Mouse (Mus musculus): ENCODE measurements at regions not wholly inside any gene's neighbourhood (a gene's known extent, or its start where the extent isn't known, plus 50 kb on each side); places are given as distances from the start of the nearest gene placed in this dataset.

DNA sequence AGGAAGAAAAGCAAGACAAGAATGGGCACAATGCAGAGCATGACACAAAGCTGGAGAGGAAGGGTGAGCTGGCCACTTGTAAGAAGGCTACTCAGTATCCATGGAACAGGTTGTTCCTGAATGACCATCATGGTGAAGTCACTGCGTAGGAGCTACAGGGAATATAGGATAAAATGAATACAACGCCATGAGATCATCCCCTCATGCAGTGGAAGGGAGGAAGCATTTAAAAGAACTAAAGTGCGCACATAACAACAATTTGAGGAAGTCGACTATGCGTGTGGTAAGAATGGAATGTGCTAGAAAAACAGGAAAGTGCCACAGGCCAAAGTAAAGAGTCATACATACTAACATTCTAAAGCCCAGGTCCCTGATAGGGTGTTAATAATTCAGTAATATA lies 246.4 kb upstream of the Klf6 start:
- WGBS = 83% methylated on average over 5 of the region's 5 CpGs
- Histone ChIP-seq H3K4me3 (ENCODE audit: low read length) (no peak overlapping the region), H3K27ac (ENCODE audit: low read depth, low read length) (no peak overlapping the region), H3K9me3 (ENCODE audit: control insufficient read depth, low read length) (no peaks in the 10 kb centered on the region), H3K4me2 (replicated peaks; ENCODE audit: low read depth, low read length) (no peak overlapping the region), H3K9ac (ENCODE audit: low read depth, low read length) (no peak overlapping the region), H3K27me3 (ENCODE audit: control insufficient read depth, insufficient read depth, low read length) (no peaks in the 10 kb centered on the region), H3K36me3 (ENCODE audit: control insufficient read depth, insufficient read depth, low read length) (no peaks in the 10 kb centered on the region), H3K4me1 (ENCODE audit: control insufficient read depth, insufficient read depth, low read length) (no peaks in the 10 kb centered on the region)
- no peak for ATAC-seq (ENCODE audit: low FRiP score, low TSS enrichment)

DNA sequence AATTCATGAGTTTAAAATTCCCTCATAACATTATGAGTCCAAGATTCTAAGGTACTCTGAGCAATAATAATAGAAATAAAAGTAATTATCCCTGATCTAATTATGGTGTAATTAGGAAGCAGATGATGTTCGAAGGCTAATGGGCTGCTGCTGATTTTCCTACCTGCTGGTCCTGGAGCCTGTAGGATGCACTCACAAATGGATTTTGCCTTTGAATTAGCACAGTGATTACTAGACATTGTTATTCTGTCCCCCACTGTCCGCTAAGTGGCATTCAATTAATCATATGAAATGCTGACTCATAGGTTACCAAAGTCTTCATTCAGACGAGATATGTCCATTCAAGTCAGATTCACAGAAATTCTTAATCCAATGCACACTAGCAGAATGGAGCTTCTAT lies 246.0 kb upstream of the Klf6 start:
- Histone ChIP-seq H3K9ac (ENCODE audit: low read depth, low read length) (no peak overlapping the region), H3K9me3 (ENCODE audit: control insufficient read depth, low read length) (no peaks in the 10 kb centered on the region), H3K27ac (ENCODE audit: low read depth, low read length) (no peak overlapping the region), H3K27me3 (ENCODE audit: control insufficient read depth, insufficient read depth, low read length) (no peaks in the 10 kb centered on the region), H3K4me1 (ENCODE audit: control insufficient read depth, insufficient read depth, low read length) (no peaks in the 10 kb centered on the region), H3K36me3 (ENCODE audit: control insufficient read depth, insufficient read depth, low read length) (no peaks in the 10 kb centered on the region), H3K4me2 (replicated peaks; ENCODE audit: low read depth, low read length) (no peak overlapping the region), H3K4me3 (ENCODE audit: low read length) (no peak overlapping the region)
- ATAC-seq (ENCODE audit: low FRiP score, low TSS enrichment) = no peak
- WGBS = 73% methylated on average over 3 of the region's 3 CpGs

DNA sequence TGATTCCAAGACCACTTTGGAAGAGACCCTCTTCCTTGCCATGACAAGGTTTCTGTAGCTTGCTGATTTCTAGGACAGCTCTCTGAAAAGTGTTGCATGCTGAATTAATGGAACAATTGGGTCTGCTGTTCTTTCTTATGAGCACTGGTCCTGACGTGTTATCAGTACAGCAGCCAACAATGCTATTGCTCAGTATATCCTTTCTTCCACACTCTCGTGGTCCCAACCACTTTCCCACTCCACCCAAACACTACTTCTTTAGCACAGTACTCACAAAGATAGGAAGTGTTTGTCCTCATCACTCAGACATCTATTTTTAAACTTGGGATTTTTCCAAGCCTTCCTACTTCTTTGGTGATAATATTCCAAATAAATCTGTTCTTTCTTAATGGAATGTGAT lies 233.2 kb upstream of the Klf6 start:
- WGBS = 75% methylated on average over 2 of the region's 2 CpGs
- Histone ChIP-seq H3K9ac (ENCODE audit: low read depth, low read length) (no peak overlapping the region), H3K4me1 (ENCODE audit: control insufficient read depth, insufficient read depth, low read length) (no peaks in the 10 kb centered on the region), H3K27ac (ENCODE audit: low read depth, low read length) (no peak overlapping the region), H3K4me3 (ENCODE audit: low read length) (no peak overlapping the region), H3K4me2 (replicated peaks; ENCODE audit: low read depth, low read length) (no peak overlapping the region), H3K27me3 (ENCODE audit: control insufficient read depth, insufficient read depth, low read length) (no peaks in the 10 kb centered on the region), H3K9me3 (ENCODE audit: control insufficient read depth, low read length) (no peaks in the 10 kb centered on the region), H3K36me3 (ENCODE audit: control insufficient read depth, insufficient read depth, low read length) (no peaks in the 10 kb centered on the region)
- ATAC-seq (ENCODE audit: low FRiP score, low TSS enrichment) = no peak

DNA sequence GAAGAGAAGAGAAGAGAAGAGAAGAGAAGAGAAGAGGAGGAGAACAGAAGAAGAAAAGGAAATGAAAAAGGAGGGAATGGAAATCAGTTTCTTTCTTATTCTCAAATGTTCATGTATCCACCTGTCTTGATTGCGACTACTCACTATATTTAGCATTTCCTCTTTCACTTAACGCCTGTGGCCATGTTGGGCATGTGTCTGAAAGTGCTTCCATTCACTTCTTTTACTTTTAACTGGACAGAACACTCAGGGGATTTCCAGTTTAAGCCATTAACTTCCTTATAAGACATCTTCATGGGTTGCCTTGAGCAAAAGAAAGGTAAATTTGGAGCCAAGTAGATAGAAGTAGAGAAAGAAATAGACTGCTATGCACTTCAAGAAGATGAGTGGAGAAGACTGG lies 226.3 kb upstream of the Klf6 start:
- Histone ChIP-seq H3K4me2 (replicated peaks; ENCODE audit: low read depth, low read length) (no peak overlapping the region), H3K4me1 (ENCODE audit: control insufficient read depth, insufficient read depth, low read length) (no peaks in the 10 kb centered on the region), H3K27me3 (ENCODE audit: control insufficient read depth, insufficient read depth, low read length) (no peaks in the 10 kb centered on the region), H3K36me3 (ENCODE audit: control insufficient read depth, insufficient read depth, low read length) (no peaks in the 10 kb centered on the region), H3K9ac (ENCODE audit: low read depth, low read length) (no peak overlapping the region), H3K9me3 (ENCODE audit: control insufficient read depth, low read length) (no peaks in the 10 kb centered on the region), H3K4me3 (ENCODE audit: low read length) (no peak overlapping the region), H3K27ac (ENCODE audit: low read depth, low read length) (no peak overlapping the region)
- 80% methylated on average over 2 of the region's 2 CpGs for WGBS
- ATAC-seq (ENCODE audit: low FRiP score, low TSS enrichment) = no peak

DNA sequence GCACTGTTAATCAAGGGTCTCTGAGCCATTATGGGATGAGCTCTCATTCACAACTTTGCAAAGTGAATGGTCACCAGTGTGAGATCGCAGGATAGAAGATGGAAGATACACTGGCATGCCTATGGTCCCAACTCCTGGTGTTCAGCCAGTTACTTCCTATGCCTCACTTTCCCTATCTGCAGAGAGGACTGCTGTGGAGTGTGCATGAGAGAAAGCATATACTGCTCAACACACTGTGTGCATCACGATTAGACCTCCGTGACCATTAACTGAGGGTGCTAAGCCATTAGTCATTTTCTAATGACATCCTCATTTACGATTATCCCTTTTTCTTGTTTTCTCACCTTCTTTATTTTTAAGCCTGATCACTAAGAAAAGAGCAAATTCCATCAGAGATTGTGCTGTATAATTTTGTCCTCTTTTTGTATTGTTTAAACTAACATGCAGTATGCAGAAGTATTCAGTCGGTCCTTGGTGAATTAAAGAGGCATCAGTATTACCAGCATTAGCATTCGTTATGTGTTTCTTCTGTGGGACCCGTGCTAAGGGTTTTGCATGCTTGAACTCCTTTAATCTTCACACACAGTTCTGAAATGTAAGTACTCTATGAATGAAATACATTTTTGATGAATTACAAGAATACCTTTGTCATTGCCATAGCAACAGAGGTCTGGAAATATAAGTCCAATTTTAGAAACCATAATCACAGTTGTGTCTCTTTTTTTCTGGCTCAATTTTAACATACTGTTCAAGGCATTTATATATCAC lies 219.4 kb upstream of the Klf6 start:
- Histone ChIP-seq H3K4me2 (replicated peaks; ENCODE audit: low read depth, low read length) (no peak overlapping the region), H3K9ac (ENCODE audit: low read depth, low read length) (no peak overlapping the region), H3K27me3 (ENCODE audit: control insufficient read depth, insufficient read depth, low read length) (no peaks in the 10 kb centered on the region), H3K4me1 (ENCODE audit: control insufficient read depth, insufficient read depth, low read length) (no peaks in the 10 kb centered on the region), H3K4me3 (ENCODE audit: low read length) (no peak overlapping the region), H3K9me3 (ENCODE audit: control insufficient read depth, low read length) (no peaks in the 10 kb centered on the region), H3K27ac (ENCODE audit: low read depth, low read length) (no peak overlapping the region), H3K36me3 (ENCODE audit: control insufficient read depth, insufficient read depth, low read length) (no peaks in the 10 kb centered on the region)
- 88% methylated on average over 7 of the region's 7 CpGs for WGBS
- no peak for ATAC-seq (ENCODE audit: low FRiP score, low TSS enrichment)

DNA sequence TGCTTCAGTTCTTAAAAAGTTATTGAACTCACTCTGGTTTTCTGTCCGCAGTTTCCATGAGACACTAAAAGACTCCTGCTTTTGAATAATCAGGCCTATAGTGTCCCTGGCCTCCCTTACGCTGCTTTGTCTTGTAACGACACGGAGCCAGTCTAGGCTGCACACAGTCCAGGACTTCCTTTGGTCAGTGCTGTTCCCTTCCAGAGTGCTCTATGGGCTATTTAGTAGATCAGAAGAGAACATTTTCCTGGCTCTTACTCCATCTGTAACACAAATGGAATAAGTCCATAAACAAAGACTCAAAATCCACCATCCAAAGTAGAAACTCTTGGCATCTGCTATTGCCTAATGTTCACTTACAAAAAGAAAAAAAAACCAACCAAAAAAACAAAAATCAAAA lies 213.0 kb upstream of the Klf6 start:
- H3K9me3 ChIP-seq (ENCODE audit: control insufficient read depth, low read length) = no peaks in the 10 kb centered on the region
- no peak overlapping the region for H3K9ac ChIP-seq (ENCODE audit: low read depth, low read length)
- WGBS = 86% methylated on average over 4 of the region's 4 CpGs
- H3K4me2 ChIP-seq (replicated peaks; ENCODE audit: low read depth, low read length) = no peak overlapping the region
- no peak overlapping the region for H3K27ac ChIP-seq (ENCODE audit: low read depth, low read length)
- no peaks in the 10 kb centered on the region for H3K4me1 ChIP-seq (ENCODE audit: control insufficient read depth, insufficient read depth, low read length)
- no peaks in the 10 kb centered on the region for H3K27me3 ChIP-seq (ENCODE audit: control insufficient read depth, insufficient read depth, low read length)
- H3K36me3 ChIP-seq (ENCODE audit: control insufficient read depth, insufficient read depth, low read length) = no peaks in the 10 kb centered on the region
- no peak overlapping the region for H3K4me3 ChIP-seq (ENCODE audit: low read length)
- ATAC-seq (ENCODE audit: low FRiP score, low TSS enrichment) = no peak

DNA sequence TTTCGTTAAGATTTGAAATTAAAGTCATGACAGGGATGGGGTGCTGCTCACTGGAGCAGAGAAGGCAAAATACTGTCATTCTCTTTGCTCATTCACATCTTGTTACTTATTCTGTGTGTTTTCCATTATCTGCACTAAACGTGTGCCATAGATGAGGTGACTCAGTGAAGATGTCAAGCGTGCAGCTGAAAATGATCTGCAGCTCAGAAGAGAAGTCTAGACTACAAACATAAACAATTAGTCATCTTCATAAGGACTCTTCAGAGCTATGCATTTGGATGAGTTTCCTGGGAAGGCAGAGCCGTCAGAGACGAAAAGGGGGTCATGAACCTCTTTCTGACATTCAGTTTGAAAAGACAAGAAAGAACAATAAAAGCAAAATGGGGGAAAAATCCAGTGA lies 203.7 kb upstream of the Klf6 start:
- H3K4me2 ChIP-seq (replicated peaks; ENCODE audit: low read depth, low read length) = no peak overlapping the region
- no peaks in the 10 kb centered on the region for H3K27me3 ChIP-seq (ENCODE audit: control insufficient read depth, insufficient read depth, low read length)
- H3K36me3 ChIP-seq (ENCODE audit: control insufficient read depth, insufficient read depth, low read length) = no peaks in the 10 kb centered on the region
- H3K9me3 ChIP-seq (ENCODE audit: control insufficient read depth, low read length) = no peaks in the 10 kb centered on the region
- no peak overlapping the region for H3K9ac ChIP-seq (ENCODE audit: low read depth, low read length)
- no peak for ATAC-seq (ENCODE audit: low FRiP score, low TSS enrichment)
- no peak overlapping the region for H3K27ac ChIP-seq (ENCODE audit: low read depth, low read length)
- no peak overlapping the region for H3K4me3 ChIP-seq (ENCODE audit: low read length)
- no peaks in the 10 kb centered on the region for H3K4me1 ChIP-seq (ENCODE audit: control insufficient read depth, insufficient read depth, low read length)
- 59% methylated on average over 5 of the region's 5 CpGs for WGBS

DNA sequence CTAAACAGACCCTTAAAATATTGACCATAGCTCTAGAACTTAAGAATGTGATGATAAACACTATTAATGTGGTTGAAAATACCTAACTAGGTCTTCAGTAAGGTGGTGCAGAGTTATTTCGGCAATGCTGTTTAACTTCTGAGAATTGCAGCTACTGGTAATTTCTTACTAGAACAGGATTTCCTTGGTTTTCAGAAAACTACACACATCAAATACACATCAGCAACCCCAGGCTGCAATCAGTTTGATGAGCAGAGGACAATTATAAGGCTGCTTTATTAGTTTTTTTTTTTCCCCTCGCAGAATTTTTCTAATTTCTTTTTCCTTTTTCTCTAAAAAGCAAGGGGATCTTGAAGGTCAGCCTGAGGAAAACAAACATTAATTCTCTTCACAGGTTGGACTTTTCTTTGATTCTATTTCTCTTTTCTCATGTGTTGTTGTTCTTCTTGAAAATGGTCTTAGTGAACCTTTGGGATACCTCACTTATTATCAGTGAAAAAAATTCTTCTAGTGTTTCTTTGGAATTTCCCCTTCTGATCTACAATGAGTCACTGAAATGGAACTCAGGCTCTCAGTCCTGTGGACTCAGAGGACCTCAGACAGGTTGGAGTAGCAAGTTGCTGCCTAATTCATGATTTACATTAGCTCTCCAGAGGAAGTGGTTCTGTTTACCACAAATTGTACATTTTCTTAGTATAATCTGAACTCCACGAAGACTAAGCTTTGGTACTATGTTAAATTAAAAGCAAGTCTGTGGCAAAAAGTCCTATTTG lies 194.9 kb upstream of the Klf6 start:
- no peak for ATAC-seq (ENCODE audit: low FRiP score, low TSS enrichment)
- H3K4me3 ChIP-seq (ENCODE audit: low read length) = no peak overlapping the region
- 80% methylated on average over 3 of the region's 3 CpGs for WGBS
- H3K27me3 ChIP-seq (ENCODE audit: control insufficient read depth, insufficient read depth, low read length) = no peaks in the 10 kb centered on the region
- no peak overlapping the region for H3K4me2 ChIP-seq (replicated peaks; ENCODE audit: low read depth, low read length)
- no peaks in the 10 kb centered on the region for H3K36me3 ChIP-seq (ENCODE audit: control insufficient read depth, insufficient read depth, low read length)
- H3K4me1 ChIP-seq (ENCODE audit: control insufficient read depth, insufficient read depth, low read length) = no peaks in the 10 kb centered on the region
- H3K9ac ChIP-seq (ENCODE audit: low read depth, low read length) = no peak overlapping the region
- no peak overlapping the region for H3K27ac ChIP-seq (ENCODE audit: low read depth, low read length)
- no peaks in the 10 kb centered on the region for H3K9me3 ChIP-seq (ENCODE audit: control insufficient read depth, low read length)

DNA sequence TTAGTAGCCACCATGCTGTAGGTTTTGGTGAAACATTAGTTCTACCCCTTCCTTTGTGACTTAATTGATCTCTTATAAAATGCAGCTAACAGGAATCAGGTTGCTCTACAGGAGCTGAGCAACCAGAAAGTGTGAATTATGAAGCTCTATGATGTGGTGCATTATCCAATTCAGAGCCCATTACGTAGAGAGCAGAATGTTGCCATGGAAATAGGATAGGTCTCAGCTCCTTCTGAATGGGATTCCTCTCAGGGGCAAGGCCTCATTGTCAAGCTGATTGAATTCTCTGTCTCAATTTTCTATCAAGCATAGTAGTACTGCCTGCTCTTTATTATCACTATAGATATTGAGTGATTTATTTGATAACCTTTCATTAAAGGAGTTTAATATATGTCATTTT lies 185.6 kb upstream of the Klf6 start:
- WGBS = 72% methylated on average over 1 of the region's 1 CpGs
- Histone ChIP-seq H3K9me3 (ENCODE audit: control insufficient read depth, low read length) (no peaks in the 10 kb centered on the region), H3K4me1 (ENCODE audit: control insufficient read depth, insufficient read depth, low read length) (no peaks in the 10 kb centered on the region), H3K9ac (ENCODE audit: low read depth, low read length) (no peak overlapping the region), H3K36me3 (ENCODE audit: control insufficient read depth, insufficient read depth, low read length) (no peaks in the 10 kb centered on the region), H3K4me2 (replicated peaks; ENCODE audit: low read depth, low read length) (no peak overlapping the region), H3K27ac (ENCODE audit: low read depth, low read length) (no peak overlapping the region), H3K4me3 (ENCODE audit: low read length) (no peak overlapping the region), H3K27me3 (ENCODE audit: control insufficient read depth, insufficient read depth, low read length) (no peaks in the 10 kb centered on the region)
- ATAC-seq (ENCODE audit: low FRiP score, low TSS enrichment) = no peak

Data from kidney, embryonic 14.5 days (tissue).